In the genomic region with DNA sequence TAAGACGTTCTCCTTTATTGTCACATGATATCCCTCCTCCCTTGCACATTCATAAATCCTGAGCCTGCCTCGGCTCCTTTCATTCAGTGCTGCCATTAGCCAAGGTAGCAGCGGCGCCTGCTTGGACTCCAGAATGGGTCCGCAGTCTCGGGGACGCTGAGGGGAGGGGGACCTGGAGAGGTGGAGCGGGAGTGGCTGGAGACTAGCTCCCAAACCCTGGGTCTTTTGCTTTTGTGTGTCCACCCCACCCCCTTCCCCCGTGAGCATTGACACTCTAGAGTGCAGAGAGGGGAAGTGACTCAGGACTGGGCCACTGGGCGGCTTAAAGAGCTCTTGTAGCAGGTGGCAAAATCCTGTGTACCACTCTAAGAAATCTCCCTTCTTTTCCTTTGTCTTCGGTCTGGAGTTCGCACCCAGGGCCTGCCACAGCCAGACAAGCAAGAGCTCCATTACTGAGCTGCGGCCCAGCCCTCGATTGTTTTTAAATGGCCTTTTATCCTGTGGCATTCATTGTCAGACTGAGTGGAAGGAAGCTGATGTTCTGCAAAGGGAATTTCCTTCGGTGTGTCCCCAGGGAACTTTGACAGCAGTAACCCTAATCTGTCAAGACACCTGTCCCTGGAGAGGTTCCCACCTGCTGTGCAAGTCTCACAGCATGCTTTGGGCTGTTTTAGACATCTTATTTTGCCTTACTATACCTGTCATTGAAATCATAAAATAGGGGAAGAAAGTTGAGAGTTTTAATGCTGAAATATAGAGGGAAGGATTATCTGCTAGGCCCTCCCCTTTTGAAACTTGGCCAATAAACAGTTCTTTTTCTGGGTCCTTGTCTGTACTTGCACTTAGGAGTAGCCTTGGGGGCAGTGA, we compare ENCODE assay signal across 8 mouse cellular contexts. TPM values are rescaled to one million over a fixed set of nuclear protein-coding genes. Genes with fewer than 3 reads are reported as not detected.
DNase-seq lines count a peak whose midpoint lies in the region; ATAC-seq and TF ChIP-seq lines count a peak whose summit lies in the region.

No protein-coding gene starts in this region.

- TF ChIP-seq EP300 in lung, postnatal 0 days (IDR thresholded peaks at IDR 0.05), result no peak

- peak; percentile 29 for ATAC-seq in G1E (ENCODE audit: extremely low read depth, insufficient number of reproducible peaks, low FRiP score, poor library complexity, severe bottlenecking)
- ATAC-seq in embryonic facial prominence, embryonic 13.5 days (ENCODE audit: insufficient number of reproducible peaks, insufficient read depth, low FRiP score, low TSS enrichment, low read depth), result peak; percentile 7; the same call in 1 of the 2 replicates
- no peak for ATAC-seq in heart, embryonic 11.5 days (replicated peaks; ENCODE audit: insufficient number of reproducible peaks, low FRiP score, low TSS enrichment)
- ATAC-seq in lung, postnatal 0 days, result peak; percentile 29

- H3K36me3 ChIP-seq in G1E (replicated peaks), result peaks cover 34% of the 10 kb centered on the region
- no peaks in the 10 kb centered on the region for H3K36me3 ChIP-seq in embryonic facial prominence, embryonic 13.5 days
- no peaks in the 10 kb centered on the region for H3K36me3 ChIP-seq in heart, embryonic 11.5 days (ENCODE audit: control insufficient read depth, insufficient read depth, low read length)
- no peaks in the 10 kb centered on the region for H3K36me3 ChIP-seq in lung, postnatal 0 days (ENCODE audit: insufficient read depth, low read length)

- H3K4me3 ChIP-seq in G1E (ENCODE audit: low read depth, low read length), result peak overlapping the region; percentile 96
- H3K4me3 ChIP-seq in embryonic facial prominence, embryonic 13.5 days, result peak overlapping the region; percentile 92
- peak overlapping the region; percentile 96 for H3K4me3 ChIP-seq in heart, embryonic 11.5 days (ENCODE audit: low read depth, low read length)
- H3K4me3 ChIP-seq in lung, postnatal 0 days (ENCODE audit: low read depth, low read length), result peak overlapping the region; percentile 84
- peak overlapping the region; percentile 86 for H3K4me3 ChIP-seq in olfactory bulb, adult 2 months (ENCODE audit: insufficient read depth, low read depth, low read length)

- peak overlapping the region; percentile 77 for H3K4me2 ChIP-seq in embryonic facial prominence, embryonic 13.5 days
- peak overlapping the region; percentile 71 for H3K4me2 ChIP-seq in heart, embryonic 11.5 days
- H3K4me2 ChIP-seq in lung, postnatal 0 days (replicated peaks; ENCODE audit: low read depth, low read length), result peak overlapping the region; percentile 94

- no peak for TF ChIP-seq POLR2A in olfactory bulb, adult 2 months (IDR thresholded peaks at IDR 0.05; ENCODE audit: insufficient read depth, low read depth, low read length)

- no peaks in the 10 kb centered on the region for H3K9me3 ChIP-seq in G1E (replicated peaks)
- H3K9me3 ChIP-seq in embryonic facial prominence, embryonic 13.5 days, result no peaks in the 10 kb centered on the region
- H3K9me3 ChIP-seq in heart, embryonic 11.5 days (replicated peaks; ENCODE audit: control insufficient read depth, low read length), result no peaks in the 10 kb centered on the region
- H3K9me3 ChIP-seq in lung, postnatal 0 days (ENCODE audit: low read length), result no peaks in the 10 kb centered on the region

- H3K27me3 ChIP-seq in G1E (ENCODE audit: insufficient read depth, low read length), result no peaks in the 10 kb centered on the region
- H3K27me3 ChIP-seq in embryonic facial prominence, embryonic 13.5 days, result no peaks in the 10 kb centered on the region
- no peaks in the 10 kb centered on the region for H3K27me3 ChIP-seq in heart, embryonic 11.5 days (ENCODE audit: control insufficient read depth, insufficient read depth, low read length)
- H3K27me3 ChIP-seq in lung, postnatal 0 days (replicated peaks; ENCODE audit: insufficient read depth, low read length), result no peaks in the 10 kb centered on the region

- peaks cover 71% of the 10 kb centered on the region for H3K4me1 ChIP-seq in G1E (ENCODE audit: insufficient read depth, low read depth, low read length)
- peaks cover 30% of the 10 kb centered on the region for H3K4me1 ChIP-seq in embryonic facial prominence, embryonic 13.5 days
- H3K4me1 ChIP-seq in heart, embryonic 11.5 days (ENCODE audit: control insufficient read depth, insufficient read depth, low read length), result peaks cover 10% of the 10 kb centered on the region
- H3K4me1 ChIP-seq in lung, postnatal 0 days (ENCODE audit: insufficient read depth, low read depth, low read length), result peaks cover 13% of the 10 kb centered on the region; the same call in 1 of the 2 replicates
- peaks cover 13% of the 10 kb centered on the region for H3K4me1 ChIP-seq in olfactory bulb, adult 2 months (ENCODE audit: control insufficient read depth, insufficient read depth, low read length)

- 8% methylated on average over 15 of the region's 15 CpGs for WGBS in embryonic facial prominence, embryonic 13.5 days
- 9% methylated on average over 15 of the region's 15 CpGs for WGBS in heart, embryonic 11.5 days (ENCODE audit: insufficient replicate concordance)
- 5% methylated on average over 15 of the region's 15 CpGs for WGBS in lung, postnatal 0 days
- 2% methylated on average over 15 of the region's 15 CpGs for WGBS in olfactory bulb, adult 2 months

- peak overlapping the region; percentile 94 for H3K9ac ChIP-seq in embryonic facial prominence, embryonic 13.5 days
- H3K9ac ChIP-seq in heart, embryonic 11.5 days (ENCODE audit: low read depth, low read length), result peak overlapping the region; percentile 95
- no peak overlapping the region for H3K9ac ChIP-seq in lung, postnatal 0 days (replicated peaks; ENCODE audit: low read depth)

- TF ChIP-seq CTCF in G1E (IDR thresholded peaks at IDR 0.05; ENCODE audit: low read depth, low read length), result no peak
- TF ChIP-seq CTCF in lung, postnatal 0 days (IDR thresholded peaks at IDR 0.05), result peak; percentile 32
- TF ChIP-seq CTCF in olfactory bulb, adult 2 months (IDR thresholded peaks at IDR 0.05; ENCODE audit: insufficient read depth, low read depth, low read length), result no peak

- peak; percentile 65 for DNase-seq in G1E (ENCODE audit: low spot score)
- peak; percentile 64 to 66 for DNase-seq in adrenal gland, postnatal 36 days
- DNase-seq in kidney, adult 9 months, result peak; percentile 67
- peak; percentile 80 for DNase-seq in lung, postnatal 0 days (ENCODE audit: low spot score)
- DNase-seq in yolk sac, embryonic 10.5 days (ENCODE audit: low spot score), result peak; percentile 57

- H3K27ac ChIP-seq in embryonic facial prominence, embryonic 13.5 days, result peak overlapping the region; percentile 96
- H3K27ac ChIP-seq in heart, embryonic 11.5 days (ENCODE audit: low read depth, low read length), result peak overlapping the region; percentile 95; the same call in 1 of the 2 replicates
- peak overlapping the region; percentile 91 for H3K27ac ChIP-seq in lung, postnatal 0 days (ENCODE audit: low read length)
- no peak overlapping the region for H3K27ac ChIP-seq in olfactory bulb, adult 2 months (ENCODE audit: insufficient read depth, low read depth, low read length)

RNA-seq across cellular contexts. Expression of a gene that starts 2.0 kb away (rescaled TPM):
- 33.6 and 39.0 TPM in 2 replicates for total RNA-seq in G1E (2014; fragmentation: Nextera tagmentation)
- total RNA-seq in G1E (2017), result 7.6 and 8.9 TPM in 2 replicates
- polyA plus RNA-seq in G1E (2012), result 76.1 and 93.9 TPM in 2 replicates
- total RNA-seq in adrenal gland, postnatal 36 days (2021), result 10 to 100 TPM; 32.0 to 38.0 TPM
- 10.2 and 10.5 TPM in 2 replicates for polyA plus RNA-seq in embryonic facial prominence, embryonic 13.5 days (2015; fragmentation: Nextera tagmentation; extraction: Ambion mirVana)
- polyA plus RNA-seq in heart, embryonic 11.5 days (2014; fragmentation: Nextera tagmentation; extraction: Ambion mirVana), result 4.4 and 4.7 TPM in 2 replicates
- polyA plus RNA-seq in lung, postnatal 0 days (2015; fragmentation: Nextera tagmentation; extraction: Ambion mirVana), result 3.9 and 4.9 TPM in 2 replicates
- polyA plus RNA-seq in olfactory bulb, adult 2 months (2012; ENCODE audit: insufficient read depth, insufficient read length, low replicate concordance, missing spikeins), result not detected in 2 replicates
